Mouse (Mus musculus): ENCODE measurements around the gene Srl.

DNA sequence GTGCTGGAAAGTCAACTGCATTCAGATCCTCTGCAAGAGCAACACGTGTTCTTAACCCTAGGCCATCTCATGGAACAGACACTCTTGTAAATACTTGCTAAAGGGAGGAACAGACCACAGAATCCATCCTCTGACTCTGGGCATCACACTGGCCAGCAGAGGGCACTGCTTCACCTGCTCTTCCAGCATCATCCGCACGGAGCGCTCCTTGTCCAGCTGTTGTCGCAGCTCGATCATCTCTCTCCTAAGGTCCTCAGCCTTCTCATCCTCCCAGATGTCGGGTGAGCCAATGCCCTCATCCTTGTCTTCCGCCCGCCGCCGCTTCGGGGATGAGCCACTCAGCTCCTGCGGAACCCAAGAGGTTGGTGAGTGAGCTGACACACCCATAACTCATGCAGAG lies 9.4 kb upstream of the Srl start:
- TF ChIP-seq GATA1 (IDR thresholded peaks at IDR 0.05; ENCODE audit: borderline replicate concordance, low read length): no peak
- TF ChIP-seq FLI1 (IDR thresholded peaks at IDR 0.05; ENCODE audit: low read length): no peak

Data from megakaryocyte, embryonic 14.5 days (primary cell).